Mouse (Mus musculus): ENCODE measurements around the gene Fam129c. TPM values are rescaled to one million over a fixed set of nuclear protein-coding genes. Genes with fewer than 3 reads are reported as not detected.

The Fam129c gene
- polyA plus RNA-seq, 1 experiment from 2014 or later, result 1.6 TPM

DNA sequence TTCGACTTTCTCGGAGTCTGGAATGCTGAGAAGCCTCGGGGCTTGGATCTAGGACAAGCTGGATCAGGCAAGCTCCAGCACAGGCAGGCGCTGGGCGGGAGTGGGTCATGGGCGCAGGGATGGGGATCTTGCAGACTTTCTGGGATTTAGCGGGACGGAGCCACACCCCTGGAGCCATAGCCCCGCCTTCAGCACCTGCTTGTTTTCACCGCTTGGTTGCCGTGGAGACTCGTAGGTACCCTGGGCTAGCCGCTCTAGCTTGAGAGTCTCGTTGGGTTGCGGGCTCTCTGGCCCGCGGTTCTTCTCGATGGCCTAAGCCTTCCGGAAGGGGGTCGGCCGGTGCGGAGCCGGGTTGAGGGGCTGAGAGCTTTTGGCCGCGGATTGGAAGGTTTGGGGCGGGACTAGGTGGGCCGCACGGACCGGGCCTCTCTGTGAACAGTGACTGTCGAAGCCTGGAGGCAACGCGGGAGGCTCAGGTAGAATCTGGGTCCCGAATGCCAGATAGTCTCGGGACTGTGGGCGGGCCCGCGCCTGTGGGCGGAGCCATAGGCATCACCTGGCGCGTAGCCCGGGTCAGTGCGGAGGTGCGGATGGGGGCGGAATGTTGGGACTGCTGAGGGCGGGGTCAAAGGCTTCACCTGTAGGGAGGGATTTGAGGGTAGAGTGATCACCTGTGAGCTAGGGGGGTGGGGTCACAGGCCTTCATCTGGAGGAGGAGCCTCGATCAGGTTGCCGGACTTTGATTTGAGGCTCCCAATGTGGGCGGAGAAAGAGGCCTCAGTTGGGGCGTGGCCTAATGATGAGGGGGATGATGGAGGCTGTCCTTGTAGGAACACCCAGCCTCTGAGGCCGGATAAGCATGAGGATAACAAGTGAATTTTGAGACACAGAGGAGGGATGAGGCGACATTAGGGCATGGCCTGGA, 27.8 kb upstream of the Fam129c start:
- Histone ChIP-seq H3K4me1 (ENCODE audit: control insufficient read depth, low read depth, low read length) (peaks cover 13% of the 10 kb centered on the region; the same call in 1 of the 2 replicates), H3K4me3 (ENCODE audit: low read depth, low read length) (peak overlapping the region; percentile 58), H3K27ac (ENCODE audit: low read length) (no peak overlapping the region), H3K27me3 (ENCODE audit: control insufficient read depth, insufficient read depth, low read depth, low read length) (peaks cover 14% of the 10 kb centered on the region), H3K9ac (ENCODE audit: low read depth, low read length) (peak overlapping the region; percentile 42; the same call in 1 of the 2 replicates), H3K36me3 (ENCODE audit: control insufficient read depth, insufficient read depth) (no peaks in the 10 kb centered on the region), H3K9me3 (replicated peaks; ENCODE audit: control insufficient read depth, low read length) (no peaks in the 10 kb centered on the region), H3K4me2 (ENCODE audit: low read depth, low read length) (peak overlapping the region; percentile 70)
- 3% methylated on average over 51 of the region's 51 CpGs for WGBS (ENCODE audit: insufficient replicate concordance)
- ATAC-seq (ENCODE audit: low read depth), result peak; percentile 77

DNA sequence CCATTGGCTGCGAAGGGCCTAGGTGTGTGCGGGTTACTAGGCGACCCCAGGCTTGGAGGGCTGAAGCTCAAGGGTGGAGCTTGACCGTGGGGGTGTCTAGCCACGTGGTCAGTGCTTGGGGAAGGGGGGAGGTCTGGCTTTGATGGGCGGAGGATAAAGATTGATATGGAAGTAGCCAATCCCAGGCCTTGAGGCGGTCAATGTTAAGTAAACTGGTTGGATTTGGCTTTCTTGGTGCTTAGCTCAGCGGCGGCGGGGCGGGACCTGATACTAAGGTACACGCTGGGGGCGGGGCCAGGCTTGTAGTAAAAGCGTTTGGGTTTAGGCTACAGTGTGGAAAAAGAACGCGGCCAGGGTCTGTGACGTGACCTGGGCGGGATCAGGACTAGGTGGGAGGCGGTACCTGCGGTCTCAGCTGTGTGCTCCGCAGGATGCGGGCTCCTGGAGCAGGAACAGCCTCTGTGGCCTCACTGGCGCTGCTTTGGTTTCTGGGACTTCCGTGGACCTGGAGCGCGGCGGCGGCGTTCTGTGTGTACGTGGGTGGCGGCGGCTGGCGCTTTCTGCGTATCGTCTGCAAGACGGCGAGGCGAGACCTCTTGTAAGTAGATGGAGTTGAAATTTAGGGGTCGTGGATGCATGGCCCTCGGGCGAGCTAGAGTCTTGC, 27.0 kb upstream of the Fam129c start:
- Histone ChIP-seq H3K4me3 (ENCODE audit: low read depth, low read length) (peak overlapping the region; percentile 58), H3K9me3 (replicated peaks; ENCODE audit: control insufficient read depth, low read length) (no peaks in the 10 kb centered on the region), H3K36me3 (ENCODE audit: control insufficient read depth, insufficient read depth) (no peaks in the 10 kb centered on the region), H3K27me3 (ENCODE audit: control insufficient read depth, insufficient read depth, low read depth, low read length) (peaks cover 14% of the 10 kb centered on the region), H3K4me2 (ENCODE audit: low read depth, low read length) (peak overlapping the region; percentile 70), H3K4me1 (ENCODE audit: control insufficient read depth, low read depth, low read length) (peaks cover 13% of the 10 kb centered on the region; the same call in 1 of the 2 replicates), H3K27ac (ENCODE audit: low read length) (no peak overlapping the region), H3K9ac (ENCODE audit: low read depth, low read length) (peak overlapping the region; percentile 27; the same call in 1 of the 2 replicates)
- WGBS (ENCODE audit: insufficient replicate concordance), result under 1% methylated on average over 41 of the region's 41 CpGs
- peak; percentile 78 for ATAC-seq (ENCODE audit: low read depth)

DNA sequence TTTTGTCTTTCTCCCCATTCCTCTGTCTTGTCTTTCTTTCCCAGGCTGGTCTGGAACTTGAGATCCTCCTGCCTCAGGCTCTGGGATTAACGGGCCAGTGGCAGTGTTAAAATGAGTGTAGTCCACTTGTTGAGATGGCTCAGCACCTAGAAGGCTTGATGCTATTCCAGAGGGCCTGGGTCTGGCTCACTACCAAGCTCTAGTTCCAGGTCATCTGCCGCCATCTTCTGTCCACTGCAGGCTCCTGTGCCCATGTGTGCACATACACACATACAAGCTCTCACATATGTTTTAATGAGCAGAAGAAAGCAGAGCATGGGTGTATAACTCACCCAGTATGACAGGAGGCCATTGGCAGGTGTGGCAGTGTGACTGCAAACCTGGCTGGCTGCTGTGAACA, 25.4 kb upstream of the Fam129c start:
- no peaks in the 10 kb centered on the region for H3K36me3 ChIP-seq (ENCODE audit: control insufficient read depth, insufficient read depth)
- no peak overlapping the region for H3K27ac ChIP-seq (ENCODE audit: low read length)
- H3K27me3 ChIP-seq (ENCODE audit: control insufficient read depth, insufficient read depth, low read depth, low read length), result peaks cover 14% of the 10 kb centered on the region
- H3K4me1 ChIP-seq (ENCODE audit: control insufficient read depth, low read depth, low read length), result peaks cover 13% of the 10 kb centered on the region; the same call in 1 of the 2 replicates
- H3K4me3 ChIP-seq (ENCODE audit: low read depth, low read length), result no peak overlapping the region
- no peak overlapping the region for H3K9ac ChIP-seq (ENCODE audit: low read depth, low read length)
- no peak for ATAC-seq (ENCODE audit: low read depth)
- no peak overlapping the region for H3K4me2 ChIP-seq (ENCODE audit: low read depth, low read length)
- no peaks in the 10 kb centered on the region for H3K9me3 ChIP-seq (replicated peaks; ENCODE audit: control insufficient read depth, low read length)
- 67% methylated on average over 2 of the region's 2 CpGs for WGBS (ENCODE audit: insufficient replicate concordance)

DNA sequence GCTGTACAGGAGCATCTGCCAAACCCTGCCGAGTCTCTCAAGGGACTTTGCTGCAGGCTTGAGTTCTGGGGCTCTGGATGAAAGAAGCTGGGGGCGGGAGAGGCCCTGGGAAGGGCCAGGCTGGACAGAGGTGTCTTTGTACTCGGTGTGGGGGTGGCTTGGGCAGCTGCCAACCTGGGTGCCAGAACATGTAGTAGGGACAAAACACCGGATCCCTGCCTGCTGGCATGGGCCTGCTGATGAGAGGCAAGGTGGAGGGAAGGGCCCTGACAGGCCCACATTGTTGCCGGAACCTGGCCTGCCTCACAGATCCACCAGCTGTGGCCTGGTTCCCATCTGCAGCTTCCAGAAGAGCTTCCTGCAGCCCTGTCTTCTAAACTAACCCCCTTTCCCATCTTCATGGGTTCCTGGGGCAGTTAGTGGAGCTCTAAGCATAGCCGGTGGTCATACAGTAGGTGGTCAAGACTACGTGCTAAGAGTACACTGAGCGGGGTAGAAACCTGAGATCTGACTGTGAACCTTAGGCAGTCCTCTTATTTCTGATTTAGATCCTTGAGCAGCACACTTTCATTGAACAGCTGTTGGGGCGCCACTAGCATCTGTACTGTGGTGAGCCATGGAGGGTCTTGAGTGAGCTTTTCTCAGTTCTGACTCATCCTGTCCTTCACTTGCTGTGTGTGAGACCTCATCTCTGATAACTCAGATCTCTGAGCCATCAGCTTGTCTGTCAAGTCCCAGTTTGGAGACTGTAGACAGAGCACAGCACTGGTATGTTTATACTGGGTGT, 24.4 kb upstream of the Fam129c start:
- H3K27me3 ChIP-seq (ENCODE audit: control insufficient read depth, insufficient read depth, low read depth, low read length), result peaks cover 14% of the 10 kb centered on the region
- H3K4me3 ChIP-seq (ENCODE audit: low read depth, low read length), result no peak overlapping the region
- no peak overlapping the region for H3K9ac ChIP-seq (ENCODE audit: low read depth, low read length)
- WGBS (ENCODE audit: insufficient replicate concordance), result 69% methylated on average over 9 of the region's 9 CpGs
- no peak overlapping the region for H3K4me2 ChIP-seq (ENCODE audit: low read depth, low read length)
- no peak overlapping the region for H3K27ac ChIP-seq (ENCODE audit: low read length)
- peaks cover 13% of the 10 kb centered on the region; the same call in 1 of the 2 replicates for H3K4me1 ChIP-seq (ENCODE audit: control insufficient read depth, low read depth, low read length)
- no peaks in the 10 kb centered on the region for H3K36me3 ChIP-seq (ENCODE audit: control insufficient read depth, insufficient read depth)
- no peaks in the 10 kb centered on the region for H3K9me3 ChIP-seq (replicated peaks; ENCODE audit: control insufficient read depth, low read length)
- ATAC-seq (ENCODE audit: low read depth), result no peak

DNA sequence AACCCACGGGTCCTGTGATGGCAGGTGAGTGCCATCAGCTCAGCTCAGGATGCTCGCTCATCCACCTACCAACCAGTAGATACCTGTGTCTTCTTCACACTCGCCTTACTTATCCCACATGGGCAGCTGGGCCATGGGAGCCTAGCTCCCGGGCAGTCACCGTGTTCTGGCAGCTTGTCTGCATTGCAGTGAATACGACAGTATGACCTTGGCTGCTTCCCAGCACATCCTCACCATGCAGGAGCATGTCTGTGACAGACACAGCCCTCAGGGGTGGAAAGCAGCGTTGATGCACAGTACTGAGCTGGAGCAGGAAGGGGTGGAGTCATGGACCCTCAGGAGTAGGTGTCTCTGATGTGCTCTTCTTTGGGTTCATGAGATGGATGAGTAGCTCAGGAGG, 23.0 kb upstream of the Fam129c start:
- Histone ChIP-seq H3K4me1 (ENCODE audit: control insufficient read depth, low read depth, low read length) (peaks cover 13% of the 10 kb centered on the region; the same call in 1 of the 2 replicates), H3K27me3 (ENCODE audit: control insufficient read depth, insufficient read depth, low read depth, low read length) (peaks cover 4% of the 10 kb centered on the region), H3K36me3 (ENCODE audit: control insufficient read depth, insufficient read depth) (no peaks in the 10 kb centered on the region), H3K9ac (ENCODE audit: low read depth, low read length) (no peak overlapping the region), H3K4me3 (ENCODE audit: low read depth, low read length) (no peak overlapping the region), H3K27ac (ENCODE audit: low read length) (no peak overlapping the region), H3K9me3 (replicated peaks; ENCODE audit: control insufficient read depth, low read length) (no peaks in the 10 kb centered on the region), H3K4me2 (ENCODE audit: low read depth, low read length) (no peak overlapping the region)
- 59% methylated on average over 7 of the region's 7 CpGs for WGBS (ENCODE audit: insufficient replicate concordance)
- ATAC-seq (ENCODE audit: low read depth), result no peak

DNA sequence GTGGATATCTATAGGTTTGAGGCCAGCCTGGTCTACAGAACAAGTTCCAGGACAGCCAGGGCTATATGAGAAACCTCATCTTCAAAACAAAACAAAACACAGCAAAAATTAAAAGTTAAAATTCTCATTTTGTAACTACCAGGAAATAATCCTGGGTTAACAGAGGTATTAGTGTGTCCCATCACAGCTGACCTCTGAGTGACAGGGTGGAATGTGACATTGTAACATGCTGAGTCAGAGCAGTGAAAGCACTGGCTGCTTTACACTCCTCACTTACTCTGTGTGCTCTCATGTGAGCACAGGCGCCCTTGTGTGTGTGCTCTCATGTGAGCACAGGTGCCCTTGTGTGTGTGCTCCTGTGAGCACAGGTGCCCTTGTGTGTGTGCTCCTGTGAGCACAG, 22.4 kb upstream of the Fam129c start:
- Histone ChIP-seq H3K9ac (ENCODE audit: low read depth, low read length) (no peak overlapping the region), H3K36me3 (ENCODE audit: control insufficient read depth, insufficient read depth) (no peaks in the 10 kb centered on the region), H3K27ac (ENCODE audit: low read length) (no peak overlapping the region), H3K4me2 (ENCODE audit: low read depth, low read length) (no peak overlapping the region), H3K4me3 (ENCODE audit: low read depth, low read length) (no peak overlapping the region), H3K9me3 (replicated peaks; ENCODE audit: control insufficient read depth, low read length) (no peaks in the 10 kb centered on the region), H3K27me3 (ENCODE audit: control insufficient read depth, insufficient read depth, low read depth, low read length) (no peaks in the 10 kb centered on the region; the same call in 1 of the 2 replicates), H3K4me1 (ENCODE audit: control insufficient read depth, low read depth, low read length) (peaks cover 9% of the 10 kb centered on the region; the same call in 1 of the 2 replicates)
- 38% methylated on average over 1 of the region's 1 CpGs for WGBS (ENCODE audit: insufficient replicate concordance)
- ATAC-seq (ENCODE audit: low read depth), result no peak

DNA sequence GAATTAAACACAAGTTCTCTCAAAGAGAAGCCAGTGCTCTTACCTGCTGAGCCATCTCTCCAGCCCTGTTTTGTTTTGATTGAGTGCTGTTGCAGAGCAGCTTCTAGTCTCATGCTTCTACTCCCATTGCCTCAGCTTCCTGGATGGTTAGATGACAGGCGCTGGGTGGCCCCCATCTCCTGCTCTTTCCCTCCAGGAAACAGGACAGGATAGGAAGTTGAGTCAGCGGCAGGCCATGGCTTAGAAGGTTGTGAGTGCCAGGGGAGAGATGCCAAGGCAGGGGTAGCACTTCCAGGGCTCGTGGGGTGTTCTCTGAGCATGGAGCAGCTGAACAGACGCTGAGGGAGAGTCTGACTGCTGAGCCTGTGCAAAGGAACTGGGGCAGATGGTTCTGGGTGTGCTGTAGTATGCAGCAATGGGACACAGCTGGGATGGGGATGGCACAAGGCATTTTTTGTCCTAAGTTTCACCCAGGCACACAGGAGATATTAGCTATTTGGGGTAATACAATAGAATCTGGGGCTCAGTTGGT, 19.5 kb upstream of the Fam129c start:
- Histone ChIP-seq H3K36me3 (ENCODE audit: control insufficient read depth, insufficient read depth) (no peaks in the 10 kb centered on the region), H3K4me1 (ENCODE audit: control insufficient read depth, low read depth, low read length) (no peaks in the 10 kb centered on the region), H3K27ac (ENCODE audit: low read length) (no peak overlapping the region), H3K9me3 (replicated peaks; ENCODE audit: control insufficient read depth, low read length) (no peaks in the 10 kb centered on the region), H3K9ac (ENCODE audit: low read depth, low read length) (no peak overlapping the region), H3K4me2 (ENCODE audit: low read depth, low read length) (no peak overlapping the region), H3K4me3 (ENCODE audit: low read depth, low read length) (no peak overlapping the region), H3K27me3 (ENCODE audit: control insufficient read depth, insufficient read depth, low read depth, low read length) (no peaks in the 10 kb centered on the region)
- no peak for ATAC-seq (ENCODE audit: low read depth)
- 39% methylated on average over 4 of the region's 4 CpGs for WGBS (ENCODE audit: insufficient replicate concordance)

DNA sequence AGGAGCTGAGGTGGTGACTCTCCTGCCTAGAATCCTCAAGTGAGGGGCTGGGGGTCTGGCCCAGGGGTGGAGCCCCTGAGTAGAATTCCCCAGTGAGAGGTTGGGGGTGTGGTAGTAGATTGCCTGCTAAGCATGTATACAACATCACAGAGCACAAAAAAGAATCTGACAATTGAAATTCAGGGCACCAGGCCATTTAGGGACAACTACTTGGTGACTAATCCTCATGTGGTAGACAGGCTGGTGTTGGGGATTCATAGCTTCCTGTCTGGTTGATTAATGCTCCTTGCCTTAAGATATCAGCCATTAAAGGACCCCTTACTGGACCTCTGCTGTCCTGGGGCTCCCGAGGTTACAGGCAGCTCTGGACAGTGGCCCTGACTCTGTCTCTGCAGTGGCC, 18.4 kb upstream of the Fam129c start:
- no peak overlapping the region for H3K4me3 ChIP-seq (ENCODE audit: low read depth, low read length)
- WGBS (ENCODE audit: insufficient replicate concordance), result 29% methylated on average over 1 of the region's 1 CpGs
- no peak for ATAC-seq (ENCODE audit: low read depth)
- no peaks in the 10 kb centered on the region for H3K4me1 ChIP-seq (ENCODE audit: control insufficient read depth, low read depth, low read length)
- H3K27ac ChIP-seq (ENCODE audit: low read length), result no peak overlapping the region
- no peaks in the 10 kb centered on the region for H3K36me3 ChIP-seq (ENCODE audit: control insufficient read depth, insufficient read depth)
- H3K4me2 ChIP-seq (ENCODE audit: low read depth, low read length), result no peak overlapping the region
- no peaks in the 10 kb centered on the region for H3K27me3 ChIP-seq (ENCODE audit: control insufficient read depth, insufficient read depth, low read depth, low read length)
- no peaks in the 10 kb centered on the region for H3K9me3 ChIP-seq (replicated peaks; ENCODE audit: control insufficient read depth, low read length)
- no peak overlapping the region for H3K9ac ChIP-seq (ENCODE audit: low read depth, low read length)
